Mouse (Mus musculus) hindbrain, embryonic 13.5 days (tissue): Measurements from ENCODE around the gene Slc22a16. TPM values are rescaled to one million over a fixed set of nuclear protein-coding genes. Genes with fewer than 3 reads are reported as not detected.

Experiments used
- ATAC-seq: fragments of 200-750 bp; cut with Nextera tagmentation; 2 replicates; pipeline ENCODE4 v1.8.0; 2017; ENCODE audit warnings: moderate TSS enrichment; ENCODE audit not compliant: low FRiP score
- H3K27ac ChIP-seq: fragments of 300-500 bp; sonication (generic); 2 replicates; pipeline ENCODE4 v1.5.1; 2015; ENCODE audit warnings: inconsistent platforms, mild to moderate bottlenecking, moderate library complexity
- H3K27me3 ChIP-seq: fragments of 300-500 bp; sonication (generic); 2 replicates; pipeline ENCODE4 v1.6.1; 2015; ENCODE audit warnings: mild to moderate bottlenecking, inconsistent platforms
- H3K36me3 ChIP-seq: fragments of 300-500 bp; sonication (generic); 2 replicates; pipeline ENCODE4 v1.6.1; 2015; ENCODE audit warnings: mild to moderate bottlenecking, inconsistent platforms
- H3K4me1 ChIP-seq: fragments of 300-500 bp; sonication (generic); replicated peaks from 2 replicates; pipeline ENCODE4 v1.6.1; 2015; ENCODE audit warnings: inconsistent platforms
- H3K4me2 ChIP-seq: fragments of 300-500 bp; sonication (generic); 2 replicates; pipeline ENCODE4 v1.6.1; 2015; ENCODE audit warnings: inconsistent platforms, mild to moderate bottlenecking, moderate library complexity
- H3K4me3 ChIP-seq: fragments of 300-500 bp; sonication (generic); 2 replicates; pipeline ENCODE4 v1.5.1; 2015; ENCODE audit warnings: mild to moderate bottlenecking, inconsistent platforms
- H3K9ac ChIP-seq: fragments of 300-500 bp; sonication (generic); 2 replicates; pipeline ENCODE4 v1.6.1; 2015; ENCODE audit warnings: mild to moderate bottlenecking, inconsistent platforms
- H3K9me3 ChIP-seq: fragments of 300-500 bp; sonication (generic); 2 replicates; pipeline ENCODE4 v1.6.1; 2016; ENCODE audit warnings: inconsistent platforms
- WGBS: fragments of 180-500 bp; shearing (Covaris S2); methylation state at CpG from one replicate; pipeline ENCODE4 v1.1.7; 2015; 5-methylcytosine and 5-hydroxymethylcytosine counted together
- polyA plus RNA-seq: library from polyadenylated mRNA; unstranded; fragments of >200 nt; fragmentation: Nextera tagmentation; extraction: Ambion mirVana; gene quantifications from 2 replicates; pipeline ENCODE4 v1.2.1, GENCODE M21; 2015

The Slc22a16 gene
- not detected in 2 replicates for polyA plus RNA-seq

DNA sequence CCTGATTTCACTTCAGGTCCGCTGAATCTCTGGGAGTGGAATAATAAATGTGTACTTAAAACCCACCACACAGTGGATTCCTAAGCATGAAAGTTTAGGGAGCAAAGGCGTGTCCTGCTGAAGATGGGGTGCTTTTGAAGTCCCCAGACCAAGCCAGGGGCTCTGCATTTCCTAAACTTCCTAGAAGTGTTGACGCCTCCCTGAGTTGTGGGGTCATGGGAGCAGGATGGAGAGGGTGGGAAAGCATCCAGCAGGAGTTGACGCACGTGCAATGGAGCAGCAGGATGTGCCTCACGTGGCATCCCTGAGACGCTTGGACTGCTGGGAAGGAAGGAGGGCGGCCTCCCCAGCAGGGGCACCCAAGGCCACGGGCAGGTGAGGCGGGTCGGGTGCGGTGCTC lies at the start of gene Slc22a16:
Gene Slc22a16, plus strand, starts transcription at position 301 of the 400 bp plus-strand sequence.
- Histone ChIP-seq H3K36me3 (no peaks in the 10 kb centered on the region), H3K4me1 (no peaks in the 10 kb centered on the region), H3K4me3 (no peak within 1 kb of the TSS), H3K27me3 (no peaks in the 10 kb centered on the region), H3K4me2 (no peak within 1 kb of the TSS), H3K27ac (no peak within 1 kb of the TSS), H3K9me3 (no peaks in the 10 kb centered on the region), H3K9ac (no peak within 1 kb of the TSS)
- WGBS = 92% methylated on average over 12 of the region's 12 CpGs
- ATAC-seq = no peak

DNA sequence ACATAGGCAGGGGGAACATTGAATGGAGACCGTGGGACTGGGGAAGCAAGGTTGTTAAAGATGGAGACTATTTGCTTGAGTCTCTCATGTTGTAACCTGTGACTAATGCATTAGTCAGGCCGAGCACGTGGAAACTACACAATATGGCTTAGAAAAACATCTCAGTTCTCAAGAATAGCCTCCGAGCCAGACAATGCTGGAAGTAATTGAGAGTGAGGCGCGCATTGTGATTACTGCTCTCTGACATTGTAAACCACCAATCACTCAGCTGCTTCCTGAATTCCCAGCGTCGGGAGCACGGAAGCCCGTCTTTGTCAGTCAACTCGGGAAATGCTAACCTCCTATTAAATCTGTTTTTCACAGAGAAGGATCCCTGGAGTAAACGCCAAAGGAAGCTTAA lies 48.6 kb upstream of the Slc22a16 start:
- Histone ChIP-seq H3K4me2 (peak overlapping the region; percentile 35), H3K4me3 (no peak overlapping the region), H3K4me1 (peaks cover 18% of the 10 kb centered on the region), H3K27ac (peak overlapping the region; percentile 74), H3K9ac (peak overlapping the region; percentile 49; the same call in 1 of the 2 replicates), H3K9me3 (no peaks in the 10 kb centered on the region), H3K36me3 (no peaks in the 10 kb centered on the region), H3K27me3 (peaks cover 6% of the 10 kb centered on the region)
- ATAC-seq = peak; percentile 49
- WGBS = 4% methylated on average over 12 of the region's 12 CpGs

DNA sequence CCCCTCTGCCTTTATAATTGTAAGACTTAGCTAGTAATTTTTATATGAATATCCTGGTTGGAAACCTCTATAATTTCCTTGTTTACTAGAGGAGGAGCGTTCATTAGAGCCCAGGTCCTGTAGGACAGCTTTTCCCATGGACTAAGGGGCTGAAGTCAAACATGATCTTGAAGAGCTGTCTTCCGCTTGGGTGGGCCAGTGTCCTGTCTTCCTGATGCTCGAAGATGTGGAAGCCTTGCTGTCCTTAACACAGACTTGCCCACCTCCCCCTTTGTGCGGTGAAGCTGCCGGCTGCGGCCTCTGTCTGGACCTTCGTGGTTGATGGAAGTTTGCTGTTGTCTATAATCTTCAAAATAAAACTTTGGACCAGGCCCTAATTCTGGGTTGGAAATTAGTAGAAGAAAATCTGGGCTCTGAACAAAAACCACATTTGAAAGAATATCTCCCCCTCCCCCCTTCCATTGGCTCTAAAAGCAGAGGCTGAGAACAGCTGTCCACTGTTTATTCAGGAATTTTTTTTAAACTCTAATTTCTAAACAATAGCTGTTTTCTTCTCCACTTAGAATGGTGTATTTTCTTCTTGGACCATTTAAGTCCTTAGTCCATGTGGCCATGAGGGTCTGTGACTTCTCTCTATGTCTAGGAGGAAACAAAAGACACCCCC lies 46.7 kb upstream of the Slc22a16 start:
- Histone ChIP-seq H3K4me2 (no peak overlapping the region), H3K4me1 (peaks cover 17% of the 10 kb centered on the region), H3K4me3 (no peak overlapping the region), H3K27me3 (peaks cover 9% of the 10 kb centered on the region), H3K9me3 (no peaks in the 10 kb centered on the region), H3K36me3 (no peaks in the 10 kb centered on the region), H3K9ac (no peak overlapping the region), H3K27ac (no peak overlapping the region)
- WGBS = 57% methylated on average over 7 of the region's 7 CpGs
- ATAC-seq = no peak

DNA sequence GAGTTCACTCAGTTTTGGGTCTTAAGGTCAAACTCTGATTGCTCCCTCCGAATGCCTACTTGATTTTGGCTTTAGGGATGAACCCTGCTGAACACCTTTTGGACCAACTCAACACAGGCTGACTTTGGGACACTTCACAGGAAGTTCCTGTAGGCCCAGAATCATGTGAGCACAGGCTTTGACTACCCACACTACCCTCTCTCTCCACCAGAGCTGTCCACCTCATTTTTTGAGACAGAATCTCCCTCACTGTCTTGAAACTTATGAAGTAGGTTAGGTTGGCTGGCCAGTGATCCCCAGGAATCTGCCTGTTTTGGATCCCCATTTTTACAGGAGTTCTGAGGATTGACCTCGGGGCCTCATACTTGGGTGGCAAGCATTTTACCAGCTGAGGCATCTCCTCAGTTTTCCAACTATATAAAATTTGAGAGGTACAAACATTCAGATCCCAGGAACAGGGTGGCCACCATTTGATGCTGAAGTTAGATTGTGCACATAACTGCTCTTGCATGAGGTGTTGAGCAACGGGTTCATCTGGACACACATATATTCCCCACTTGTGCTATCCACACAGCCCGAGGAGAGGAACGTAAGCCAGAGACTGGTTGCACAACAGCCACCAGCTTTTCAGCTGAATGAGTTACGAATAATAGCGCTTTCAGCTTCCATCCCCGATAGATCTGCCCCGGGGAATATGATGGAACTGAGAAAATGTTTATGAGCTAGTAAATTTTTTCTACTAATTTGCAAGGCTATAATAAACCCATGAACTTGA lies 45.9 kb upstream of the Slc22a16 start:
- Histone ChIP-seq H3K27ac (no peak overlapping the region), H3K27me3 (peaks cover 9% of the 10 kb centered on the region), H3K4me1 (peaks cover 17% of the 10 kb centered on the region), H3K4me3 (no peak overlapping the region), H3K9ac (no peak overlapping the region), H3K36me3 (no peaks in the 10 kb centered on the region), H3K4me2 (no peak overlapping the region), H3K9me3 (no peaks in the 10 kb centered on the region)
- 65% methylated on average over 9 of the region's 9 CpGs for WGBS
- ATAC-seq = no peak

DNA sequence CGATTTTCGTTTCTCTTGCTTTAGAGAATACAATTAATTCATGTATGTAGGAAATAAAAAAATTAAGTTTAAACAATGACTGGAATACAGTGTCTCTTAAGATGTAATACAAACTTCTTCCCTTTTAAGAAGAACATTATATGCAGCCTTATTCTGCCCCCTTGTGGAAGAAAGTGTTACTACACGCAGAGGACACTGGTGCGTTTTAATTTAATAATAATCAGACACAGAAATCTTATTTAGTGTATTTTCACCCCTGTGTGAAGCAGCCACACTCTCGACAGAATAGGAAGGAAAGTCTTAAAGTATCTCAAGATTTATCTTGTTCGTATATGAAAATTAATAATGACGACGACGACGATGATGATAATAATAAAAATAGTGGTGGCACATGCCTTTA lies 45.1 kb upstream of the Slc22a16 start:
- Histone ChIP-seq H3K4me3 (no peak overlapping the region), H3K36me3 (no peaks in the 10 kb centered on the region), H3K4me1 (peaks cover 17% of the 10 kb centered on the region), H3K9ac (no peak overlapping the region), H3K27me3 (peaks cover 9% of the 10 kb centered on the region), H3K4me2 (no peak overlapping the region), H3K27ac (no peak overlapping the region), H3K9me3 (no peaks in the 10 kb centered on the region)
- WGBS = 30% methylated on average over 10 of the region's 10 CpGs
- ATAC-seq = no peak

DNA sequence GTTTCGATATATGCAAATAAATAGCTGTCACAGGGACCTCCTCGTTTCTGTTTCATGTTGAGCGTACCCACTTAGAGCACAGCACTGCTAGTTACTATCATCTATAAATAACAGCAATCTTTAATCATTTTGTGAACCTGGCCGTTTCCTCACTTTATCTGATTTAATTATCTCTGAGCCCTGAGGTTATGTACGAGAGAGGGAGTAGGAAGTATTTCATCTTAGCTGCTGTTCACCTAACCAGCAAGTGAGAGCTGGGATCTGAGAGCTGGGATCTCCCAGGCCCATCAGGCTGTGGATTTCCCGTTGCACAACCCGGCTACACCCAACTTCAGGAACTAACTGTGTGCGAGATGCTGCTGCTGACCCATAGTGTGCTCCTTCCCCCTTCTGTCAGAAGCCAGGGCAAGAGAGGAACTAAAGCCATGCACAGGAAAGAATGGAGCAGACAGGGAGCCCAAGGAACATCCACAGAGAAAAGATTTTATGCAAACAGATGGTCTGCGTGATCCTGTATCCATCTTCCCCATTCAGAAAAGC lies 44.5 kb upstream of the Slc22a16 start:
- WGBS = 69% methylated on average over 9 of the region's 9 CpGs
- H3K27ac ChIP-seq = no peak overlapping the region
- no peak overlapping the region for H3K9ac ChIP-seq
- no peak overlapping the region for H3K4me3 ChIP-seq
- H3K9me3 ChIP-seq = no peaks in the 10 kb centered on the region
- H3K27me3 ChIP-seq = peaks cover 9% of the 10 kb centered on the region
- H3K36me3 ChIP-seq = no peaks in the 10 kb centered on the region
- peaks cover 17% of the 10 kb centered on the region for H3K4me1 ChIP-seq
- no peak for ATAC-seq
- H3K4me2 ChIP-seq = no peak overlapping the region

DNA sequence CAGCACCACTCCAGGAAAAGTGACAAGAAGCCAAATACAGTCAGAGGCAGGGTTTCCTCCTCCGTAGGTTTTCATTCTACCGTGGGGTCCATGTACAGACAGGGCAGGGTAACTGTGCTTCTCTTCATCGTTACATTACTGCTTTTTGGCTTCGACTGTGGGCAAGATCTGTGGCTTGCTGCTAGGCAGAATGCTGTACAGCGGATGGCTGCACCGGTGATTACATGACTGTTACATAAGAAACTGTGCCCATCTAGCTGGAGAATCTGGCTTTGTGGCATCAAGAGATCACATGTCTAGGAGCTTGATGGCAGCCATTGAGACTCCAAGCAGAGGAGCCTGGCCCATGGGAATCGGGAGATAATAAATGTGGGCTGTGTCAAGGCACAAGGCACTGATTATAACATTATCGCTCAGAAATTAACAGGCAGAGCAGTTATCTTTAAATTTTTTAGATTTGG lies 43.8 kb upstream of the Slc22a16 start:
- H3K4me1 ChIP-seq = peaks cover 12% of the 10 kb centered on the region
- H3K9me3 ChIP-seq = no peaks in the 10 kb centered on the region
- no peak overlapping the region for H3K4me2 ChIP-seq
- H3K27me3 ChIP-seq = peaks cover 9% of the 10 kb centered on the region
- peak overlapping the region; percentile 49 for H3K9ac ChIP-seq
- no peak overlapping the region for H3K4me3 ChIP-seq
- 78% methylated on average over 8 of the region's 8 CpGs for WGBS
- ATAC-seq = no peak
- H3K36me3 ChIP-seq = no peaks in the 10 kb centered on the region
- no peak overlapping the region for H3K27ac ChIP-seq

DNA sequence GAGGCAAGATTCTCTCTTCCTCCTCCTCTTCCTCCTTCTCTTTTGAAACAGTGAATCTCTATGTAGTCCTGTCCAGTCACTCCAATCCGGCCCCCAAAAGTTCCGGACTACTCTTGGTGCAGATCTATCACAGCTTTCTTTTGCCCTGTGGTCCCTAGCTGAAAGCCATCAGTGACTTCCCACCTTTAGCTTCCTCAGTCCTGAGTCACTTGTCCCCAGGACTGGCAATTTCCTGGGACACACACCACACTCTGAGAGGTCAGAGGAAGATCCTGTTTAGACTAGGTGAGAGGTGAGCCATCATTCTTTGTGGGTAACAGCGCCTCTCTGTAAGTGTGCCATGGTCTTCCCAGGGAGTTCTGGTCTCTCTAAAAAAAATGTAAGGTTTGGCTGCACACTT lies 43.1 kb upstream of the Slc22a16 start:
- no peak overlapping the region for H3K4me2 ChIP-seq
- no peak overlapping the region for H3K27ac ChIP-seq
- peaks cover 6% of the 10 kb centered on the region for H3K4me1 ChIP-seq
- no peaks in the 10 kb centered on the region for H3K9me3 ChIP-seq
- ATAC-seq = no peak
- 78% methylated on average over 3 of the region's 3 CpGs for WGBS
- H3K9ac ChIP-seq = no peak overlapping the region
- H3K27me3 ChIP-seq = peaks cover 9% of the 10 kb centered on the region
- H3K4me3 ChIP-seq = no peak overlapping the region
- H3K36me3 ChIP-seq = no peaks in the 10 kb centered on the region

DNA sequence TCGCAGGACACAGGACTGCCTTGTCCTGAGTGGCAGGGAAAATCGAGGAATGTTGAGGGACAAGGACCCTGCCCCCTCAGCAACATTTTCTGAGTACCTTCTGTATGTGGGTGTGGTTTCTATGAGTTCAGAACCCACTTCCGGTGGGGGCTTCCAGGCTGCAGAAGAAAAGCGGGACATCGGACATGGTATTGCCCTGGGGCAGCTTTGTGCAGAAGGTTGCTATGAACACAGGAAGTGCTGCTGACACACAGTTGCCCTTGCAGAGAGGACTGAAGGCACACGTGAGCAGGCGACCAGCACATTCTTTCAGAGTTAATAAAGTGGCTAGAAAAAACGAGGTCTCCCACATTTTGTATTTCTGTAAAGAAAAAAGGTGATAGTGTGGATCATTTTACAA lies 42.6 kb upstream of the Slc22a16 start:
- no peak overlapping the region for H3K9ac ChIP-seq
- H3K27ac ChIP-seq = no peak overlapping the region
- H3K27me3 ChIP-seq = peaks cover 9% of the 10 kb centered on the region
- ATAC-seq = no peak
- H3K4me1 ChIP-seq = peaks cover 3% of the 10 kb centered on the region; the same call in 1 of the 2 replicates
- H3K36me3 ChIP-seq = no peaks in the 10 kb centered on the region
- H3K9me3 ChIP-seq = no peaks in the 10 kb centered on the region
- WGBS = 66% methylated on average over 8 of the region's 8 CpGs
- H3K4me3 ChIP-seq = no peak overlapping the region
- no peak overlapping the region for H3K4me2 ChIP-seq

DNA sequence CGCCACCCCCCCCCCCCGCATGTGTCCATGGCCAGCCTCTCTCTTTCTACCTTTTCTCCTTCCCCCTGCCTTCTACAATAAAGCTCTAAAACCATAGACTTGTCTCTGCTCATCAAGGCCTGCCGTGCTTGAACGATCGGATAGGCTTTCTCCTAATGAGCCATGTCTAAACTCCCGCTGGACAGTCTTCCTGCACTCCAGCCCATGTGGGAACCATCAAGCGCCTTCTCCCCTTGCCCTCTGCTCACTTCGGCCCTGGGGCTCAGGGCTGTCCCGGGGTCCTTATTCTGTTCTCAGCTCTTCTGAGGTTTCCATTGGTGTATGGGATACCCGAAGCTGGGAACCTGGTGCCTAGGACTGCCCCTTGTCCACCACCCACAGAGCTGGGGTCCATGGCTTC lies 41.5 kb upstream of the Slc22a16 start:
- no peak for ATAC-seq
- no peaks in the 10 kb centered on the region for H3K36me3 ChIP-seq
- no peaks in the 10 kb centered on the region; the same call in 1 of the 2 replicates for H3K4me1 ChIP-seq
- H3K27ac ChIP-seq = no peak overlapping the region
- peaks cover 9% of the 10 kb centered on the region for H3K27me3 ChIP-seq
- no peak overlapping the region for H3K4me2 ChIP-seq
- H3K4me3 ChIP-seq = no peak overlapping the region
- H3K9ac ChIP-seq = no peak overlapping the region
- peaks cover 3% of the 10 kb centered on the region for H3K9me3 ChIP-seq
- WGBS = 53% methylated on average over 8 of the region's 10 CpGs

DNA sequence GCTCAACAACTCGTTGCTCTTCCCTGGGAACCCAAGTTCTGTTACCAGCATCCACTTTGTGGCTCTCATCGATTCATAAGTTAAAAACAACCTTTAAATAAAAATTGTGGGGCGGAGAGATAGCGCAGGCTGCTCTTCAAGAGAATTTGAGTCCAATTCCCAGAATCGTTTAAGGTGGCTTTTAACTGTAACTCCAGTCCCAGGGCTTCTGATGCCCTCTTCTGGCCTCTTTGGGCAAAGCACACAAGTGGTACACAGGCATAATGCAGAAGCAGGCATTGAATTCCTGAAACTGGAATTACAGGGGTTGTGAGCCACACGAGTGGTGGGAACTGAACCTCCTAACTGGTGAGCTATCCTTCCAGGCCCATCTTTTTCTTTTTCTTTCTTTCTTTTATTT lies 40.5 kb upstream of the Slc22a16 start:
- H3K9ac ChIP-seq = no peak overlapping the region
- H3K36me3 ChIP-seq = no peaks in the 10 kb centered on the region
- H3K27me3 ChIP-seq = peaks cover 9% of the 10 kb centered on the region
- H3K27ac ChIP-seq = no peak overlapping the region
- 72% methylated on average over 6 of the region's 6 CpGs for WGBS
- H3K9me3 ChIP-seq = peaks cover 3% of the 10 kb centered on the region
- H3K4me1 ChIP-seq = no peaks in the 10 kb centered on the region; the same call in 1 of the 2 replicates
- no peak for ATAC-seq
- no peak overlapping the region for H3K4me3 ChIP-seq
- H3K4me2 ChIP-seq = no peak overlapping the region

DNA sequence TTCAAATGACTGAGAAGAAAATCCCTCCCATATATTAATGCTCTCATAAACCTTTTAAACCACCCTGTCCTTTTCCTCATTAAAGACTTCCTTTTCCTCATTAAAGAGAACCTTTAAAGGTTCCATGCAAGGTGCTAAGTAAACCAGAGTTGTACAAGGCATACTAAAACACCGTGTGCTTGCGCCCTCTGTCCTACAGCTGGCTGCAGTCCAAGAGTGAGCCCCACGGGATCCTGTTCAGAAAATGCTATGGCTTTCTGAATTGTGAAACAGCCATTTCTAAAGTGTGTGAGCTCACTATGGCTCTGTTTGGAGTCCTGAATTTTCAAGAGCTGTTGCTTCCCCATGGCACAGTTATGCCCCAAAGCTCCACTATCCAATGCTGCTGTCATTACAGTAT lies 39.5 kb upstream of the Slc22a16 start:
- ATAC-seq = no peak
- Histone ChIP-seq H3K4me1 (no peaks in the 10 kb centered on the region; the same call in 1 of the 2 replicates), H3K9ac (no peak overlapping the region), H3K9me3 (peaks cover 3% of the 10 kb centered on the region), H3K4me3 (no peak overlapping the region), H3K27ac (no peak overlapping the region), H3K27me3 (peaks cover 9% of the 10 kb centered on the region), H3K4me2 (no peak overlapping the region), H3K36me3 (no peaks in the 10 kb centered on the region)
- whole genome bisulfite sequencing = 63% methylated on average over 3 of the region's 3 CpGs
